Mouse (Mus musculus) heart, adult 8-10 months (tissue): ENCODE results near the gene Comtd1. TPM values are rescaled to one million over a fixed set of nuclear protein-coding genes. Genes with fewer than 3 reads are reported as not detected.

Source experiments
- DNase-seq: peaks from one replicate; pipeline ENCODE4 v3.0.0; 2022; ENCODE audit warnings: low spot score
- total RNA-seq, 4 experiments: library from RNA; stranded (reverse); gene quantifications; 2 replicates each; pipeline ENCODE4 v1.2.4; 2022

Gene Comtd1
- total RNA-seq, 4 experiments from 2014 or later, result 8.4 to 12.0 (median 10.3) TPM

DNA sequence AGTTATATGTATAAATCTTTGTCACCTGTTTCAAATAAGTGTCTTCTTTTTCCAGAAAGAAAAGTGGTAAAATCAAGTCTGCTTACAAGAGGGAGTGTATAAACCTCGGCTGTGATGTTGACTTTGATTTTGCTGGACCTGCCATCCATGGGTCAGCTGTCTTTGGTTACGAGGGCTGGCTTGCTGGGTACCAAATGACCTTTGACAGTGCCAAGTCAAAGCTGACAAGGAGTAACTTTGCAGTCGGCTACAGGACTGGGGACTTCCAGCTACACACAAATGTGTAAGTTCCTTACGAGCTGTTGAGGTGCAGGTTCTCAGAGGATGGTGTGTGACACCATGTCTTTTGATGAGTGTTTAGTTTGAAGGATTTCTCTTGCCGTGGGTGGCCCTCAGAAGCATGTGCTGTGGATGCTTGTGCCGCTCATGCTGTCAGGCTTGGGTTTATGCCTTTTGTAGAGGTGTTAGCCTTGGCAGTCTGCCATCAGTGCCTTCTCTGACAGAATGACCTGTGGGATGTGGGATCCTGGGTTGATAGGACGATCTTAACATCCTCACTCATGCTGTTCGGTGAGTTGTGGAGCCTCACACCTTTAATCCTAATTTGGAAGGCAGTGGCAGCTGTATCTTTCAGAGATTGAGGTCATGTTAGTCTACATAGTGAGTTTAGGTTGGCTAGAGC, 10.3 kb downstream of the Comtd1 start:
- no peak for DNase-seq

DNA sequence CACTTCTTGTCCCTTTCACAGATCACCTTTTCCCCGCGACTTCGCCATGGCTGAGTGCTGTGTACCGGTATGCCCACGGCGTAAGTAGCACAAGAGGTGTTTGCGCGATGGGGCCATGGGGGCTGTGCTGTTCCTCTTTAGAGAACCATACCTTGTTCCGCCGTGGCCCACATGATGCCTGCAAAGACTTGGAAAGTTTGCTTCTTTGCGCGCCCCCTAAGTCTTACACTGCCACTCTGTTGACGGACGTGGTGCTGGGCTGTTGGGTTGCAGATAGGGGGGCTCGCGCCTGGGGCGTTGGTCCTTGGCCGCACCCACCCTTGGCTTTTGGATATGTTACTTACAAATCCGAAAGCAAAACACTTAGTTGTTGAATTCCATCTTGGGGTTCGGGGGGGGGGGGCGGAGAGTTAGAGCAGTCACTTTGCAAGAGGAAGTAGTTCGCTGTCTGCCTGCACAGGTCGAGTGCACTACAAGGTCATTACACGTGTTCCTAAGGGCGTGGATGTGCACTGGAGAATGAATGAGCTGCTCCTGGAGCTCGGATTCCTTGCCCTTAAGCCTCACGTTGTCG, 16.9 kb downstream of the Comtd1 start:
- no peak for DNase-seq

DNA sequence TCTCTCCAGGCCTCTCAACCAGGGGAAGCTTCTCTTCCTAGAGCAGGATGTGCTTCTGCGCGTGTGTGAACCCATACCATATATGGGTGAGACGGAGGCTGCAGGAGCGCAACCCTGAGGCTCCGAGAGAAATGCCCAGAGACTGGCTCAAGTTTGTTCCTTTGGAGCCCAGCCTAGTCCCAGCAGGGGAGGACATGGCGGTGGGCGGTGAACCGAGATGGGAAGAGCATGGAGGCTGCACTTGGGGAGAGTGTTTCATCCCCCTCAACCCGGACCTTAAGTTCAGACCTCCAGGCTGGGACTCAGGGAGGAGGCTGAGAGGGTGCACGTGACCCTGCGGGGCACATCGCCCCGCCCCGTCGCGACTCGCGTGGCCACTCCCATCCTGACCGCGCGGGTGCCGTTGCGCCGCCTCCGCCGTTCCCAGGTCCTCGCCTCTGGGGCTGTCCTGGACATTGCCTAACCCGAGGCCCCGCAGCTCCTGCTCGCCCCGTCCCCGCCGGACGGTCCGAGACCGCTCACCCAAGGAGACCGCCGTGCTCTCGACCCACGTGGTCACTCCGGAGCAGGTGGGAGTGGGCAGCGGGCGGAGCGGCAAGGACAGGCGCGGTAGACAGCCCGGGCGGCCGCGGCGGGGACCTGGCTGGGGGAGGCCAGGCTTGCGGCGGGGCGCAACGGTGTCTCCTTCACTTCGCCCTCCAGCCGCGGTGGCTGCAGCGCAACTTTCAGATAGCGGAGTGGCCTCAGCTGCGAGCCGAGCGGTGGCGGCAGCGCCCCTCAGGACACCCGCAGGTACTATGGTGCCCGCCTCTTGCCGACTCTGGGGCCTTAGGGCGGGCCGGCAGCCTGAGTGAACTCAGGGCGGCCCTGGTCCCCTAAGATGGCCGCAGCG, 17.7 kb downstream of the Comtd1 start:
- DNase-seq, result peak; percentile 96

DNA sequence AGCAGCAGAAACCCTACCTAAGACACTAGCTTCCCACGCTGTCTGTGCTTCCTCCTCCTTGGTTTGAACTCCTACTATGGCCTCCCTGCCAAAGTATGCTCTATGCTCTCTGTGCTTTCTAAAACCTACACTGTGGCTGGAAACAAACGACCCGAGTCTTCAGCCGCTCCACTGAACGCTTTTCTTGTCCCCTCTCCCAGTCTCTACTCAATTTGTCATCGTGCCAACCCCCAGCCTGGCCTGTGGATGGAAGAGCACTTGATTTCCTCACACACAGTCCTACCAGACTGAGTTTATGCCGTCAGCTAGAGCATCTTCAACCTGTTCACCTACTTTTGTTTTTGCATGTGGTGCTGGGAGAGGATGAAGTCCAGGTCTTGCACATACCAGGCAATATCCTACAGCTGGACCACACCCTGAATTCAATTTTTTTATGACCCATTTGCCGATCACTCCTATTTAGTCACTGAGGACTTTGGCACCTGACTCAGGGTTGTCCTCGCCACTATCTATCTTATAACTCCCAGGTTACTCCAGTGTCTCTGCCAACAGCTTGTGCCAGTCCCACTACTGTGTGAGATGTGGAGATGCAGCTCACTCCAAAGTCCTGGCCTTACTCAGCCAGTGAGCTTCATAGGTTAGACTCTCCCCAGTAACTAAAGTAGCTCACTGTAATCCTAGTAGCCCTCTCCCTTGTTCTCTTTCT, 22.8 kb downstream of the Comtd1 start:
- no peak for DNase-seq

DNA sequence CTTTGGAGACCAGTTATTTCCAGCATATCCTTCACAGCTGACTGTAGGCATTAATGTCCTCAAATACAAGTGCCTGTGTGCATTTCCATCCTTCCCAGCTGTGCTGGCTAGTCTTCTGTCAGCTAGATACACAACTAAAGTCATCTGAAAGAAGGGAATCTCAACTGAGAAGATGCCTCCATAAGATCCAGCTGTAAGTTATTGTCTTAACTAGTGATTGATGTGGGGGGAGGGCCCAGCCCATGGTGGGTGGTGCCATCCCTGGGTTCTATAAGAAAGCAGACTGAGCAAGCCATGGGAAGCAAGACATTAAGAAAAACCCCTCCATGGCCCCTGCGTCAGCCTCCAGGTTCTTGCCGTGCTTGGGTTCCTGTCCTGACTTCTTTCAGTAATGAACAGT, 23.8 kb downstream of the Comtd1 start, which contains the start of gene Vdac2:
Gene Vdac2 (plus strand): TSS at position 301 of the 400 bp plus-strand sequence.
- no peak for DNase-seq

DNA sequence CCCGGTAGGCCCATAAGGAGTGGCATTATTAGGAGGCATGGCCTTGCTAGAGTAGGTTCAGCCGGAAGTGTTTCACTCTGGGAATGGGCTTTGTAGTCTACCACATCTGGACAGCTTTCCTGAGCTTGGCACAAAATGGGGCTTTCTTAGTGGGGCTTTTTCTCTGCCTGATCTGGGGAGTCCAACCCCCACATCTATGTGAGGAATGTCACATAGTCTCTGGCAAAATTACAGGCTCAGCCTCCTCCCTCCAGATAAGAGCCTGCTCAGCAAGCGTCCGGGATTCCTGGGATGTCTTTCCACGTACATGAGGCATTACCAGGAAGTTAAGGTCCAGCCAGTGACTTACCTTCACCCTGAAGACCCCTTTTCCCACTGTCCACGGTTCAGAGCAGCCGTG, 24.9 kb downstream of the Comtd1 start:
- no peak for DNase-seq

DNA sequence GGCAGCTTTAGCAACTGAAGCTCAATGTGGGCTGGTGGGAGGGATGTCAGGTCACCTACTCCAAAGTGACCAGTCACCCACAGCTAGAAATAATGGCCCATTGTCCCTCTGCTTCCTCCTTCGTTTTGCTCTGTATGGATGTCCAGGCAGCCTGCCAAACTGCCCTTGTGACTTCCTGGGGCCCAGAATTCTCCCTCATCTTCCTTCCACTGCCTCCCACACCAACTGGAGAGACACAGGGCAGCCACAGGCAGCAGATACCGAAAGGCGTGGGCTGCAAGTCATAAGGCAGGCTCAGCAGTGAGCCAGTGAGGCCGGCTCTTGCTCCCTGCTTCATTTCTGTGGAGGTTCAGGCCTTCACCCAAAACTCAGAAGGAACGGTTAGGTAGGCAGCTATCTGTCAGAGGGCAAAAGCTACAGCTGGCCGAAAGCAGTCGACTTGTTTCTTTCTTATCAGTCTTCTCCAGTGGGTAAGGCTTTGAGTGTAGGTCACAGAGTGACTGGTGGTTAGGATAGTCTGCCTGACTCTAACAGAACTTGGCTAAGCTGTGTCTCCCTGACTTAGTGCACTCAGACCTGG, 25.9 kb downstream of the Comtd1 start:
- peak; percentile 92 for DNase-seq

DNA sequence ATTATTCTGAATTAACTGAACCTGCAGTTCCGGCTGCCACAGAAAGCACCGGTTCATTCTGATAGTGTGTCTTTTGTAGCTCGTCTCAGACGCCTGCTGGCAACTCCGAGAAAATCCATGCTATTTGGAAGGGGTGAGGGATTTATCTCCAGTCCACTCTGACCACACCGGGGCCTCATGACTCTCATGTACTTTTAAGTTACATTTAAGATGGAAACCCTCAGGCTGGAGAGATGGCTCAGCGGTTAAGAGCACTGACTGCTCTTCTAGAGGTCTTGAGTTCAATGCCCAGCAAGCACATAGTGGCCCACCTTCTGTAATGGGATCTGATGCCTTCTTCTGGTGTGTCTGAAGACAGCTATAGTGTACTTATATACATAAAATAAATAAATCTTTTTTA, 26.5 kb downstream of the Comtd1 start:
- DNase-seq, result no peak

DNA sequence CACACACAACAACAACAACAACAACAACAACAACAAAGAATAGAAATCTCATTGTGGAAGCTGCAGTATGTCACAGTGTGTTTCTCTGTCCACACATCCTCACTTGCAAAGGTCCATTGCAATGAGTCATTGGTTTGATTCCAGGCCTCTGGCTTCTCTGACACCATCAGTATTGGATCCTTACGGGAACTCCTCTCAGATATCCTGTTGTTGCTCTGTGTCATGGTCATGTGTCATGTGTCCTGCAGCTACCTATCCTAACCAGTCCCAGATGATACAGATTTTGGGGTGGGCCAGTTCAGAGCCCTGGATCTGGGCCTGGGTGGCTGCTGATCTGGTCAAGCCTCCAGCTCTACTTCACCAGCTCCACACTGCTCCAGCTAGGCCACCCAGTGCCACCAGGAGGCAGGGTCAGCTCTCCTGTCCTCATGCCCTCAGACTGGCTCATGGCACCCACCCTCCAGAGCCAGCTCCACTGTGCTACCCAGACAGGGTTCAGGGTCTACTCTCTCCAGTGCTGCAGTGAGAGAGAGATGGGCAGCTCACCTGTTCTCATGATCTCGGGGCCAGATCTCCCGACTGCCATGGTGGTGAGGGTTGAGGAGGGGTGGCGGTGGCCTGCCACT, 27.8 kb downstream of the Comtd1 start:
- no peak for DNase-seq

DNA sequence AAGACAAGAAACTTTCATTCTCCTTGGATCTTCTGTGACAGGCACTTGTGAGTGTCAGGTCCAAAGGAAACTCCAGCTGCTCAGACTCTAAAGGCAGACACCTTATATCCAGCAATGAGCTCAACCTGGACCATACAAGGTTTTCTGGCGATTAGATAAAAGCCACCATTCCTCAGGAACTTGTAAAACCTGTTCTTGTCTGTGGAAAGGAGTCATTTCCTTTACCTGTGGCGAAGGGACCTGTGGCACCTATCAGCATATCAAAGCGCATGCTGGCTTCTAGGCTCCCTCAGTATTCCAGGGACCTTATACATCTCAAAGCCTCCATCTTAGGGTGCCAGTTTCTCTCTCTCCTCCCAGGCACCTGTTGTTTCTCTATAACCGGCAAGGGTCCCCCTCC, 31.3 kb downstream of the Comtd1 start:
- no peak for DNase-seq

DNA sequence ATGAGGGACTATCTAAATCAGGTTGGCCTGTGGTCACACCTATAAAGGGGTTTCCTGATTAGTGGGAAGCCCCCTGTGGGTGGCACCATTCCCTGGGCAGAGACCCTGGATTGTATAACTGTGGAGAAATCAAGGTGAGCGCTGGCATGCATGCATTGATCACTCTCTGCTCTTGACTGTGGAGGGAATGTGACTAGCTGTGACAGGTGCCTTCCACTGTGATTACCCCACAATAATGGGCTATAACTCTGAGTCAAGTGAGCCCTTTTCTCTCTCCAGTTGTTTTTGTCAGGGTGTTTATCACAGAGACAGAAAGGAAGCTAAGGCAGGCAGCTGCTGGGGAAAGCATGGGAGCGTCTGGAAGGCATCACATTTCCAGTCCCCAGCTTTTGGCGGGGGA, 32.5 kb downstream of the Comtd1 start:
- no peak for DNase-seq

DNA sequence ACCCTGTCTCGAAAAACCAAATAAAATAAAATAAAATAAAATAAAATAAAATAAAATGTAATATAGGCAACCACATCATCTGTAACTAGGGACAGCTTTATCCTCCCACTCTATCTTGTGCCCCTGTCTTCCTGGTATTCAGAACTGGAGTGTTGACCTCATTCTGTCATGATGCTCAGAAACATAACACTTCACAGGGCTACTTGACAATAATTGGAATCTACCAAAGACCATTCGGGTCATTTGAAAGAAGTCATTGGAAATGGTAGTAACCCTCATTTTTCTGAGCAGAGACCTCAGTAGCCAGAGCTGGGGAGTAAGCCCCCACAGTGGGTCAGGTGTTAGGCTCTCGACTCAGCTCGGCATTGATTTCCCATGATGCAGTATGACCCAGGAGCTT, 34.2 kb downstream of the Comtd1 start:
- no peak for DNase-seq

DNA sequence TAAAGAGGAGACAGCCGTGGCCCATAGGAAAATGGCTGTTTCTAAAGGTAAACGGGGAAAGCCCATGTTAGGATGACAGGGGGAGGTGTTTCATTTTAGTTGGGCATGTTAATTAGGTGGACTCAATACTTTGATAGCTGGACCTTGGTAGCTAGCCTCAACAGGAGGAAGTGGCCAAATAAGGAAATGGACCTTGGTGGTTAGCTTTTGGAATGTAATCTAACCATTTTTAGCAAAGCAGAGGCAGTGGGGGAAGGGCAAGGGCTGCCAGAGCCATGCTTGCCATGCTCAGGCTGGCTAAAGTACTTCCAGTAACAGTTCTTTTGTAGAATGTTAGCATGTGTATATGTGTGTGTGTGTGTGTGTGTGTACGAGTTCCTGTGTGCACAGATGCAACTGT, 34.9 kb downstream of the Comtd1 start:
- DNase-seq, result no peak

DNA sequence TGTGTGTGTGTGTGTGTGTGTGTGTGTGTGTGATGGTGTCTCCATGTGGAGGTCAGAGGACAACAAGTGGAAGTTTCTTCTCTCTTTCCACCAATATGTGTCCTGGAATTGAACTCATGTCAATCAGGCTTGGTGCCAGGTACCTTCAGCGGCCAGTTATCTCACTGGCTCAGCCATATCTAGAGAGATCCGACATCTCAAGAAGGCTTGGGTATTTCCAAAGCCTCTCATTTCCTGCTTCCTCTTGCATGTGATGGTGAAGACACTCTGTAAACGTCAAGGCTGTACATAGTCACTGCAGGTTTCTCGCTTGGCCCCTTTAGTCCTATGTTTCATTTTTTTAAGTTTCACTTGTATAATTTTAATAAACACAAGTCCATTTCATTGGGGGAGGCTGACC, 35.6 kb downstream of the Comtd1 start:
- no peak for DNase-seq

DNA sequence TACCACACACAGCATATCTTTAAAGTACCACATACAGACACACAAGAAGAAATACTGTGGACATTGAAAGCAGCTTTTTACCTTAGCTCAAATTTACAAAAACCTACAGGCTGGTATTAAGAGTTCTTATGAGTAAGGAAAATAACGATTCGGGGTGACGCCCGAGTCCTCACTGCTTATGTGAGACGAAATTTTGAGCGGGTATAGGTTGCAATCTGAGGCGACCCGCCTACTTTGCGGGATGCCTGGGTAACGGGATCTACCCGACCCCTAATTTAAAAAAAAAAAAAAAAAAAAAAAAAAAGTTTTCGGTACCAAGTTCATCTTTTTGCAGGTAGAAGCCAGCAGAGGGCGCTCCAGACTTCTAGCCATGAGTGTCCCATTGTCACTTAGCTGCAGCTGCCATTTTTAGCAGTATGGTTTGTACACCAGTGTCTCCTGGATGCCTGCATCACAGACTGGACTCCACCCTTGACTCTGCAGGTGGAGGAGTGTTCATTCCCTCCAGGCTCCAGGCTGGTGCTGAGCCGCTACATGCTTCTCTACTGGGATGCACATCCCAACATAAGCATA, 36.1 kb downstream of the Comtd1 start:
- DNase-seq, result peak; percentile 75

DNA sequence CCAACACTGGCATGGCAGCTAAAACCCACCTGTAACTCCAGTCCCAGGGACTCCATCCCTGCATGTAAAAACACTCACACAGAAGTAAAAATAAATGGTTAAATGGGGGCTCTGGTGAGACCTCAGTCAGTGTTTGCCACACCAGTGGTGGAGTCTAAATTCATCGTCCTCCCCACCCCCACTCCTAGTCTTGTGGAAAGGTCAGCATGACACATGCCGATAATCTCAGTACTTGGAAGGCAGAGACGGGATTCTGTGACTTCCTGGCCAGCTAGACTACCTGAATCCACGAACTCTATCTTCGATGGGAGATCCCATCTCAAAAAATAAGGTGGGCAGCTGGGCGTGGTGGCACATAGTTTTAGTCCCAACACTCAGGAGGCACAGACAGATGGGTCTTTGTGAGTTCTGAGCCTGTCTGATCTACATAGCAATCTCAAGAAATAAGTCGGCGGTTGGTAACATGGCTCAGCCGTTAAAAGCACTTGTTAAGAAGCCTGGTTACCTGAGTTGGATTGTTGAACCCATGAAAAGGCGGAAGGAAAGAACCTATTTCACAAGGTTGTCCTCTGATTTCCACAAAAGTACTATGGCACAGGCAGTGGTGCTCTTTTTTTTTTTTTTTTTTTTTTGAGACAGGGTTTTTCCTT, 36.9 kb downstream of the Comtd1 start:
- no peak for DNase-seq

DNA sequence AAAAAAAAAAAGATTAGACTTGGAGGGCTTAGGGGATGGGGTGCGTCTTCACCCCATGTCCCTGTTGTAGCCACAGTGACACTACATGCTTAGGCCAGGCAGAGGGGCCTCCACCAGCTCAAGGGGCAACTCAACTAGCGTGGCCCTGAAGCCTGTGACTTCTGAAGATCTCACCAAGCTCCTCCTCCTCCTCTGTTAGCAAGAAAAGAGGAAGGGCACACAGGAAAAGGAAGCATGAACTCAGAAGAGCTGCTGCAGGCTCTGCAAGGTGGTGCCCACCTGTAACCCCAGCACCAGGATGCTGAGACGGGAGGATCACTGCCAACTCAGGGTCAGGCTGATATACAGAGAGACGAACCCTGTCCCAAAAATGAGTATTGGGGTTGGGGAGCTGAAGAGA, 37.5 kb downstream of the Comtd1 start:
- DNase-seq, result no peak

DNA sequence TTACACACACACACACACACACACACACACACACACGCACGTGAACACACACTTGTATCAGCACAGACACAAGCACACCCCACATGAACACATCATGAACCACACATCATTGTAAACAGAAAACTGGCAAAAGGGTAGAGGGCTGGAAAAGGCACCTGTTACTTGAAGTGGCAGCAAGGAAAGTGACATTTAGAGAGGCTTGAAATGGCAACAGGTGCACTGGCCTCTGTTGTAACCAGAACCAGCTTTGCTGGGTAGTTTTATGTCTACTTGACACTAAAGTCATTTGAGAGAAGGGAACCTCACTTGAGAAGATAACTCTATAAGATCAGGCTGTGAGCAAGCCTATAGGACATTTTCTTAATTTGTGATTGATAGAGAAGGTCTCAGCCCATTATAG, 39.4 kb downstream of the Comtd1 start:
- no peak for DNase-seq

DNA sequence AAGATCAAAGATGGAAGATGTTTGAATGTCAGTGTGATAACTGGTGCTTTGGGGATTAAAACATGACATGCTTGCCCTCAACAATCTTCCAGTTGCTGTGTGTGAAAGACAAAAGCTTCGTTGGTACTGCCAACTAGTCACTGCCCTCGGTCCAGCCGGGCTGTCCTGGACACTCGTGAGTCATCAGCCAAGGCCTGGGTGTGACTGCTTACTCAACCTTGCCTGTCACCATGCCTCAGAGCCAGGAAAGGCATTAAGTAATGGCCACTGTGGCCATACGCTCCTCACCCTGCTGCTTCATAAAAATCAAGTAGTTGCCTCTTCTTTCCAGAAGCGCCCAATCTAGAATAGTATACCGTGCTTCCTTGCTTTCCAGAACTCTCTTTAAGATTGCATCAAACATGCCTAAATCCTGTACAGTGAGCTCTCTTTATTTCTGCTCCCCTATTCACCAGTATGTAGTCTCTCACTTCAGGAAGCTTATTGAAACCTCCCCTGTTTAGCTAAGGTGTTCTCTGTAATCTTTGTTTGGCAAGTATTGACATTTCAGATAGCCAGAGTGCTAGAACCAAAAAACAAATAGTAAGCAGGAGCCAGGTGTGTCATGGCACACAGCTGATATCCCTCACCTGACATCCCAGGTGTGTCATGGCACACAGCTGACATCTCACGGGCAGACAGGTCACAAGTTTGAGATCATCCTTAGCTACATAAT, 40.4 kb downstream of the Comtd1 start:
- DNase-seq, result no peak
